Mouse (Mus musculus) CH12.LX (cell line): ENCODE measurements around the gene Ephx1. TPM values are rescaled to one million over a fixed set of nuclear protein-coding genes. Genes with fewer than 3 reads are reported as not detected.

Source experiments
- DNase-seq: peaks from one replicate; pipeline ENCODE4 v3.0.0-alpha.2; 2013; ENCODE audit errors: extremely low read depth
- H3K27ac ChIP-seq: 2 replicates; pipeline ENCODE4 v1.5.1; 2012; ENCODE audit warnings: low read depth, mild to moderate bottlenecking, control low read depth, moderate library complexity; ENCODE audit not compliant: insufficient read depth
- H3K27me3 ChIP-seq: replicated peaks from 2 replicates; pipeline ENCODE3; 2012; ENCODE audit warnings: inconsistent platforms
- H3K36me3 ChIP-seq, 2 experiments: replicated peaks in 1 of 2; 2 replicates each; pipeline versions ENCODE3 to v1.6.1; 2012; ENCODE audit warnings: inconsistent platforms in 1 of 2, low read length in 1 of 2, mild to moderate bottlenecking in 1 of 2, mixed read lengths in 1 of 2, moderate library complexity in 1 of 2; ENCODE audit not compliant: control insufficient read depth in 1 of 2, insufficient read depth in 1 of 2
- H3K4me1 ChIP-seq, 2 experiments: 2 replicates each; pipeline ENCODE4 v1.6.1; 2012; ENCODE audit warnings: inconsistent platforms in 1 of 2, moderate library complexity in 1 of 2; ENCODE audit not compliant: insufficient read depth in 2 of 2, control insufficient read depth in 1 of 2
- H3K4me2 ChIP-seq: 2 replicates; pipeline ENCODE4 v1.6.1; 2012; ENCODE audit warnings: low read depth, mild to moderate bottlenecking, control low read depth; ENCODE audit not compliant: poor library complexity, insufficient read depth, severe bottlenecking
- H3K4me3 ChIP-seq, 3 experiments: fragments of 150-350 bp in 1 of 3; sonication (generic) in 1 of 3; replicated peaks in 1 of 3; 2 replicates each; pipeline versions ENCODE3 to v1.5.1; 2011 to 2012; ENCODE audit warnings: low read depth in 2 of 3, low read length in 2 of 3, mild to moderate bottlenecking in 2 of 3, moderate library complexity in 2 of 3, control low read depth in 1 of 3, improper control_type of control experiment in 1 of 3, inconsistent platforms in 1 of 3, mixed read lengths in 1 of 3; ENCODE audit not compliant: poor library complexity in 1 of 3
- H3K79me2 ChIP-seq: replicated peaks from 2 replicates; pipeline ENCODE4 v1.6.1; 2012; ENCODE audit warnings: mild to moderate bottlenecking, moderate library complexity; ENCODE audit not compliant: control insufficient read depth, poor library complexity, insufficient read depth, severe bottlenecking; ENCODE audit errors: extremely low read depth
- H3K9ac ChIP-seq: 2 replicates; pipeline ENCODE4 v1.6.1; 2012; ENCODE audit warnings: low read depth, mild to moderate bottlenecking, control low read depth, moderate library complexity; ENCODE audit not compliant: insufficient read depth
- H3K9me3 ChIP-seq: replicated peaks from 2 replicates; pipeline ENCODE3; 2012; ENCODE audit warnings: low read length, inconsistent platforms, mixed read lengths
- CTCF ChIP-seq, 2 experiments: IDR thresholded peaks in 1 of 2; conservative IDR thresholded peaks in 1 of 2; 2 replicates each; pipeline ENCODE4 v1.5.1; 2011 to 2012; ENCODE audit warnings: low read depth in 2 of 2, low read length in 2 of 2, improper control_type of control experiment in 1 of 2, inconsistent platforms in 1 of 2, mild to moderate bottlenecking in 1 of 2, moderate library complexity in 1 of 2
- E2F4 ChIP-seq: IDR thresholded peaks from 2 replicates; pipeline ENCODE4 v1.6.1; 2011; ENCODE audit warnings: low read depth, low read length, improper control_type of control experiment; ENCODE audit not compliant: insufficient replicate concordance
- ELF1 ChIP-seq: IDR thresholded peaks from 2 replicates; pipeline ENCODE4 v1.6.1; 2014; ENCODE audit warnings: low read depth, mild to moderate bottlenecking, inconsistent platforms, low read length, improper control_type of control experiment
- ETS1 ChIP-seq: conservative IDR thresholded peaks from 2 replicates; pipeline ENCODE4 v1.6.1; 2012; ENCODE audit warnings: low read depth, mild to moderate bottlenecking, inconsistent platforms, low read length, improper control_type of control experiment, moderate library complexity
- JUND ChIP-seq: conservative IDR thresholded peaks from 2 replicates; pipeline ENCODE4 v1.6.1; 2011; ENCODE audit warnings: low read depth, low read length, improper control_type of control experiment
- KAT2A ChIP-seq: IDR thresholded peaks from 2 replicates; pipeline ENCODE4 v1.6.1; 2012; ENCODE audit warnings: low read length, improper control_type of control experiment, inconsistent platforms; ENCODE audit not compliant: insufficient replicate concordance
- MAFK ChIP-seq: IDR thresholded peaks from 2 replicates; pipeline ENCODE4 v1.6.1; 2011; ENCODE audit warnings: low read length, improper control_type of control experiment; ENCODE audit not compliant: insufficient replicate concordance
- MAX ChIP-seq: IDR thresholded peaks from 2 replicates; pipeline ENCODE4 v1.6.1; 2011; ENCODE audit warnings: low read length, improper control_type of control experiment
- NELFE ChIP-seq: IDR thresholded peaks from 2 replicates; pipeline ENCODE4 v1.6.1; 2011; ENCODE audit warnings: low read depth, low read length, improper control_type of control experiment
- POLR2A ChIP-seq: IDR thresholded peaks from 2 replicates; pipeline ENCODE4 v1.6.1; 2011; ENCODE audit warnings: low read depth, mild to moderate bottlenecking, improper control_type of control experiment, low read length
- TCF12 ChIP-seq: IDR thresholded peaks from 2 replicates; pipeline ENCODE4 v1.6.1; 2014; ENCODE audit warnings: low read depth, mild to moderate bottlenecking, inconsistent platforms, low read length, improper control_type of control experiment
- ZC3H11A ChIP-seq: IDR thresholded peaks from 2 replicates; pipeline ENCODE4 v1.6.1; 2012; ENCODE audit warnings: low read depth, mild to moderate bottlenecking, inconsistent platforms, low read length, improper control_type of control experiment
- ZKSCAN1 ChIP-seq: IDR thresholded peaks from 2 replicates; pipeline ENCODE4 v1.6.1; 2012; ENCODE audit warnings: low read depth, inconsistent platforms, low read length, improper control_type of control experiment, borderline replicate concordance
- ZMIZ1 ChIP-seq: IDR thresholded peaks from 2 replicates; pipeline ENCODE4 v1.6.1; 2012; ENCODE audit warnings: low read depth, mild to moderate bottlenecking, inconsistent platforms, low read length, improper control_type of control experiment
- dilution Hi-C: fragments of 300-500 bp; cut with MboI; formaldehyde crosslinking; loops from 2 replicates; pipeline ENCODE4 v1.14.3; 2020; ENCODE audit warnings: low sequenced_read_pairs; ENCODE audit not compliant: extremely low pct_unique_long_range_greater_than_20kb, extremely low pct_ligation_motif_present
- in situ Hi-C: fragments of 300-500 bp; cut with MboI; formaldehyde crosslinking; loops from 3 replicates; pipeline ENCODE4 v1.14.3; 2019; ENCODE audit warnings: low sequenced_read_pairs, low pct_ligation_motif_present, low pct_unique_long_range_greater_than_20kb, mixed read lengths
- polyA plus RNA-seq: library from polyadenylated mRNA; unstranded; fragments of >175 nt; gene quantifications from 2 replicates; pipeline ENCODE4 v1.2.1, GENCODE M21; 2012; ENCODE audit warnings: low read depth; ENCODE audit not compliant: insufficient read length
- total RNA-seq, 2 experiments: library from RNA; depleted of rRNA; stranded (reverse); fragments of 300-350 nt in 1 of 2; fragments of >200 nt in 1 of 2; gene quantifications; 2 replicates each; pipeline ENCODE4 v1.2.3; 2012 to 2014

Gene Ephx1
- total and polyA plus RNA-seq, 3 experiments = 10.7 to 20.7 (median 12.0) TPM

DNA sequence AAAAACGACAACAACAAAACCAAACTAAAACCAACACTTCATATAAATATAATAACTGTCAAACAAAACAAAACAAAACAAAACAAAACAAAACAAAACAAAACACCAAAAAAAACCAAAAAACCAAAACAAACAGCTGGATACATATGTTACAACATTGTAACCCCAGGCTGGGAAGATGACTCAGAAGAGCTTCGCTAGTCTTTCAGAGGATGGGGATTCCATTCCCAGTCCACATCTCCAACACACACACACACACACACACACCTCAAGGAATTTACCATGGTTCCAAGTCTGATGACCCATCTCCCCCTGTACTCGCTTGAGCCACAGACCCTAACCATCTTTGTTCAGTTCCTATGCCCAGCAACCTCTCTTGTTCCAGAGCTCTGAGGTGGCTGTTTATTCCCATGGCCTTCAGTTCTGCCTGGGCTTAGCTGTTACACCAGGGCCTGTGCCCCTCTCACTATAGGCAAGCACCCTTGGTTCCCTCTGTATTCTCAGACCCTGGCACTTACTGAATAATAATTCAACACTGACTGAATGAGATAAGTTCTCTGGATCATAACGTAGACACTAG, 11.6 kb downstream of the Ephx1 start:
- H3K9ac ChIP-seq = no peak overlapping the region
- TF ChIP-seq ZMIZ1 (no peak), KAT2A (no peak)
- no peak overlapping the region for H3K4me3 ChIP-seq
- dilution Hi-C loops (no loop called here), in situ Hi-C loops (loop anchor here (25.0 kb wide), 1 partner anchor 528 kb away; no protein-coding TSS in a partner anchor)
- no peaks in the 10 kb centered on the region for H3K9me3 ChIP-seq
- no peaks in the 10 kb centered on the region for H3K79me2 ChIP-seq
- peaks cover 0 to 9% of the 10 kb centered on the region in 2 experiments for H3K36me3 ChIP-seq
- no peak overlapping the region for H3K4me2 ChIP-seq
- H3K27me3 ChIP-seq = no peaks in the 10 kb centered on the region
- H3K27ac ChIP-seq = no peak overlapping the region
- peaks cover 3 to 14% of the 10 kb centered on the region in 2 experiments; a peak in 3 of 4 replicates for H3K4me1 ChIP-seq
- DNase-seq = no peak

DNA sequence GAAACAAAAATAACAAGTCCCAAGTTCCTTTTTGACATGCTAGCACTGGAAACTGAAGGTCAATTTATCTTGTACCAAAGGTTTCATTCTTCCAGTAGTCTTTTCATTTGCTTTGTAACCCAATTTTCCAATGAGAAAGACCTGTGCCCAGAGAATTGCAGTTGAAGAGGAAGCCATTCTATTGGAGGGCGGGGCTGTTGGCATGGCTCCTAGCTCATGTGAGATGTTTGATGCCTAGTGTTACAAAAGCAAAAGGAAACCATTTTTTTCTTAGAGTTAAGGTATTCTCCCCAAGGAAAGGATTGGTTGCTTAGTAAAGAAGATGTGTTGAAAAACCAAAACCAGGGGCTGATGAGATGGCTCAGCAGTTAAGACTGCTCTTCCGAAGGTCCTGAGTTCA, 12.4 kb downstream of the Ephx1 start:
- DNase-seq = no peak
- TF ChIP-seq ZMIZ1 (no peak), MAX (no peak), JUND (no peak), POLR2A (no peak), CTCF (conservative IDR thresholded peaks at IDR 0.05 in 1 of 2, IDR thresholded peaks at IDR 0.05 in 1 of 2; ENCODE audit: low read depth in 2 of 2, low read length in 2 of 2) (no peak), NELFE (no peak), ZC3H11A (no peak)
- TF ChIP-seq, all 38 proteins: peak for 0
- no peak overlapping the region for H3K4me2 ChIP-seq
- H3K9ac ChIP-seq = no peak overlapping the region
- dilution Hi-C loops (no loop called here), in situ Hi-C loops (loop anchor here (25.0 kb wide), 1 partner anchor 529 kb away; no protein-coding TSS in a partner anchor)
- no peak overlapping the region for H3K27ac ChIP-seq
- H3K4me1 ChIP-seq = peaks cover 3 to 14% of the 10 kb centered on the region in 2 experiments; a peak in 3 of 4 replicates
- no peaks in the 10 kb centered on the region for H3K9me3 ChIP-seq
- H3K4me3 ChIP-seq = no peak overlapping the region
- H3K36me3 ChIP-seq = peaks cover 0 to 6% of the 10 kb centered on the region in 2 experiments
- H3K27me3 ChIP-seq = no peaks in the 10 kb centered on the region
- no peaks in the 10 kb centered on the region for H3K79me2 ChIP-seq

DNA sequence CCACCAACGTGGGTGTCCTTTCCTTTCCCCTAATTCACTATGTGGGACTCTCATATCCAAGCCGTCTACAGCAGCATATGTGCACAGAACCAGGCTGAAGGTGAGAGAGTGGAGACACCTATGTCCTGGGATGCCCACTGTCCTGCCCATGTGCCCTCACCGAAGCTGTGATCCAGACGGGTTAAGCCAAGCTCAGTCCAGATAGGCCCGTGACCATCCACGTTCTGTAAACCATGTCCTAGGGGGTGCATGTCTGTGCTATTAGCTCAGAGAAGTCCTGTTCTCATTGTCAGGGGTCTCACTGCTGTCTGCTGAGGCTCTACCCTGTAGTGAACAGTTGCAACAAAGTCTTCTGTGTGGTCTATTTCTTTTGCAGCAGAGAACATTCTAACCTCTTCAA, 12.9 kb downstream of the Ephx1 start:
- H3K4me3 ChIP-seq = no peak overlapping the region
- in situ Hi-C loops = loop anchor here (25.0 kb wide), 1 partner anchor 529 kb away; no protein-coding TSS in a partner anchor
- peaks cover 3 to 14% of the 10 kb centered on the region in 2 experiments; a peak in 3 of 4 replicates for H3K4me1 ChIP-seq
- no peak for TF ChIP-seq ETS1
- TF ChIP-seq ELF1 = no peak
- no peak for TF ChIP-seq E2F4
- no peak for TF ChIP-seq MAFK
- TF ChIP-seq TCF12 = no peak
- no peak for TF ChIP-seq ZKSCAN1
- peaks cover 0 to 6% of the 10 kb centered on the region in 2 experiments for H3K36me3 ChIP-seq
- DNase-seq = no peak
- dilution Hi-C loops = no loop called here
- H3K9ac ChIP-seq = no peak overlapping the region
- H3K27ac ChIP-seq = no peak overlapping the region
- no peaks in the 10 kb centered on the region for H3K27me3 ChIP-seq
- H3K4me2 ChIP-seq = no peak overlapping the region
- no peaks in the 10 kb centered on the region for H3K9me3 ChIP-seq
- no peaks in the 10 kb centered on the region for H3K79me2 ChIP-seq
